Mouse (Mus musculus) thymus, postnatal 4 days (tissue): ENCODE results near the gene Clcn2.
A peak's percentile ranks its signal among the peaks of the same experiment; 100 is the strongest.

Experiments
- DNase-seq: peaks from one replicate; pipeline ENCODE4 v3.0.0; 2021

The Clcn2 gene

DNA sequence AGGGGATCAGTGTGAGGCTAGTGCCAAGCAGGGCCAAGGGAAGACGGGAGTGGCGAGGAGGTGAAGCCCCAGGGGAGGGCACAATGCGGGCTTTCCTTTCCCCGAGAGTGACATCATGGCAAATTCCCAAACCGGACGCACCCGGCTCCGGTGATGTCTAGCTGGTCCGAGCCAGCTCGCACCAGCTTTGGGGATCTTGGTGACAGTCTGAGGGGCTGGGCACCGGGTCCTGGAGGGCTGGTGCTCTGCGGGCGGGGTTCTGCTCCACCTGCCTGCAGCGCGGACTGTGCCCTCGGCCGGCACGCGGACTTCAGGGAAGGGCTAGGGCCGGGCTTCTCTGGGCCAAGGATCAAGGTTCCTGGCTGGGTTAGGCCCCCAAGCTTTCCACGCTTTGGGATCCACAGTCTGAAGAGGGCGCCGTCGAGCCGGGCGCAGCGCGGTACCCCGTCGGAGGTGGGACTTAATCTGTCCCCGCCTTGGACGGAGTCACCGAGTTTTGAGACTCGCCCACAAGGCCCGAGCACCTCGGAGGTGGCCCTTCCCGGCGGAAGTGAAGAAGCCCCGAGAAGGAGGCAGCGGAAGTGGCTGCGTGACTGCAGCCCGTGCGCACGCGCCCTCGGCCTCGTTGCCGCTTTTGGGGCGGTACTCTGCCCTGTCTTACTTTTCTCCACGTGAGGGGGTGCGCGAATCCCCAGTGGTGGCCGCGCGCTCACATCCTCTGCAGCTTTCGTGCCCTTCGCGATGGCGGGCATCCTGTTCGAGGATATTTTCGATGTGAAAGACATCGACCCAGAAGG lies at the start of gene Clcn2, which contains the start of gene Polr2h:
Gene Clcn2, minus strand, starts transcription at position 566 of the 797 bp plus-strand sequence.
Gene Polr2h, plus strand, starts transcription at position 485 of the 797 bp plus-strand sequence.
- DNase-seq = peak; percentile 98

- DNase-seq = peak; percentile 79
Observed at GRCm38 (mm10) chr16:20765244-20765643, 47.7 kb upstream of the Clcn2 start.

GRCm38 (mm10) chr16:20761681-20762080 lies 44.1 kb upstream of the Clcn2 start:
- DNase-seq = peak; percentile 50

DNA sequence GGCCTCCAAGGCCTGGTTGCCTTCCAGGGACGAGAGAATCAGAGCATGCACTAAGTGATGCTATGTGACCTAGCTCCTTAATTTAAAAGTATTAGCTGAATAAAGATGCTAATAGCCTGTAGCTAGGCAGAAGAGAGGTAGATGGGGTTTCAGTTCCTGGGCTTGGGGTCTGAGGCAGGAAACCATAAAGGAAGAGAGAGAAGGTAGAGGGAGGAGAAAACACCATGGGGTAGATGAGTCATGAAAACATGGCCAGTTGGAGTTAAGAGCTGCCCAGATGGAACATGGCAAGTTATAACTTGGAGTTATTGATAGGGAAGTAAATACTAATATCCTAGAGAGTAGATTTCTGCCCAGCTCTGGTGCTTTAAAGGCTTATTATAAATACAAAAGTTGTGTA lies 39.8 kb upstream of the Clcn2 start:
- DNase-seq = no peak

GRCm38 (mm10) chr16:20756052-20756451 lies 38.5 kb upstream of the Clcn2 start:
- DNase-seq = no peak

- DNase-seq = no peak
Observed at GRCm38 (mm10) chr16:20750518-20750917, 33.0 kb upstream of the Clcn2 start.

DNA sequence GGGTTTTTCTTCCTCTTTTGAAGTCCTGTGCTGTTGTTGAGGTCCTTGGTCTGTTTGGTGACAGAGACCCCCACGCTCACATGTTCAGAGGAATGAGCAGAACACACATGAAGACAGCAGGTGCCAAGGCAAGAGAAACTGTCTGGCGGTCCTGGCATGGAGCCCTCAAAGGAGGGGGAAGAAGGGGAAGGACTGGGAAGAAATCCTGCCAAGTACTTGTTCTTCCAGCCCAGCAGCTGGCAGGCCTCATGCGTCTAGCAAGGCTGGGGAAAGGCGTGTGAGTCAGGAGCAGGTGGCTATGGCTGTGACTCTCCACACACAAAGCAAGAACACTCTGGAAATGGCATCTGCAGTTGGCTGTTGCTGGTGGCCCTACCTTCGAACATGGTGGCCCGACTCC lies 29.1 kb upstream of the Clcn2 start:
- no peak for DNase-seq

GRCm38 (mm10) chr16:20739845-20740244 lies 22.3 kb upstream of the Clcn2 start:
- no peak for DNase-seq

- no peak for DNase-seq
Observed at GRCm38 (mm10) chr16:20736823-20737222, 19.3 kb upstream of the Clcn2 start.

GRCm38 (mm10) chr16:20736168-20736567 lies 18.6 kb upstream of the Clcn2 start:
- no peak for DNase-seq

- DNase-seq = no peak
Observed at GRCm38 (mm10) chr16:20735651-20736050, 18.1 kb upstream of the Clcn2 start.

DNA sequence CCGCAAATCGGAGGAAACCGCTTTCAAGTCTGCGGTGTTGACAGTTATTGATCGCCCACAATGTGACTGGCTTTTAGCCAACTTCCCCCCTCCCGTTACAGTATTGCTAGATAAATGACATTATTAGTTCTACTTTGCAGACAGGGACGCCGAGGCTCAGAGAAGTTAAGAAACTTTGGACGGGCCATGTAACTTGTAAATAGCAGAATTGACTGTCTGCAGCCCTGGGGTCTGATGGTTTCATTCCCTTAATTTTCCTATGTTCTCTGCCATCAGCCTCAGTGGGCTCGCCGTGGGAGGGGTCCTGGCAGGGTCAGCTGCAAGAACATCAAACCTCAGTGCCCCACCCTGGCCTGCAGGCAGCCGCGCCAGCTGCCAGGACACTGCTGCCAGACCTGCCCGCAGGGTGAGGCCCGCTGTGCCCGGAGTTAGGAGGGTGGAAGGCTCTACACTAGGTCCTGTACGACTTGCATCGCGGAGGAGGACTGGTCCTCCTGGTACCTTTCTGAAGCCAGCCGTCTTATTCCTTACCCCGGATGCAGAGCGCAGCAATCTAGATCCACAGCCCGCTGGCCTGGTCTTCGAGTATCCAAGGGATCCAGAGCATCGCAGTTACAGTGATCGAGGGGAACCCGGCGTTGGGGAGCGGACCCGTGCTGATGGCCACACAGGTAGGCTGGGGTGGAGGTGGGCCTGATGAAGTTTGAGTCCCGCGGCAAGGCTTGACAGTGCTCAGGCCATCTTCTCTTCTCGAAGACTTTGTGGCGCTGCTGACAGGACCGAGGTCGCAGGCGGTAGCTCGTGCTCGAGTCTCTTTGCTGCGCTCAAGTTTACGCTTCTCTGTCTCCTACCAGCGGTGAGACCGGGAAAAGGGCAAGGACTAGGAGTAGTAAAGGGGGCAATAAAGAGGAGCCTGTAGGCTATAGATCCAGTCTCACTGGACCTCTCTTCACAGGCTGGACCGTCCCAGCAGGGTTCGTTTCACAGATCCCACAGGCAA lies 16.5 kb upstream of the Clcn2 start, which contains the start of gene Thpo:
Gene Thpo, minus strand, starts transcription at position 781 of the 1,000 bp plus-strand sequence.
- DNase-seq = no peak

DNA sequence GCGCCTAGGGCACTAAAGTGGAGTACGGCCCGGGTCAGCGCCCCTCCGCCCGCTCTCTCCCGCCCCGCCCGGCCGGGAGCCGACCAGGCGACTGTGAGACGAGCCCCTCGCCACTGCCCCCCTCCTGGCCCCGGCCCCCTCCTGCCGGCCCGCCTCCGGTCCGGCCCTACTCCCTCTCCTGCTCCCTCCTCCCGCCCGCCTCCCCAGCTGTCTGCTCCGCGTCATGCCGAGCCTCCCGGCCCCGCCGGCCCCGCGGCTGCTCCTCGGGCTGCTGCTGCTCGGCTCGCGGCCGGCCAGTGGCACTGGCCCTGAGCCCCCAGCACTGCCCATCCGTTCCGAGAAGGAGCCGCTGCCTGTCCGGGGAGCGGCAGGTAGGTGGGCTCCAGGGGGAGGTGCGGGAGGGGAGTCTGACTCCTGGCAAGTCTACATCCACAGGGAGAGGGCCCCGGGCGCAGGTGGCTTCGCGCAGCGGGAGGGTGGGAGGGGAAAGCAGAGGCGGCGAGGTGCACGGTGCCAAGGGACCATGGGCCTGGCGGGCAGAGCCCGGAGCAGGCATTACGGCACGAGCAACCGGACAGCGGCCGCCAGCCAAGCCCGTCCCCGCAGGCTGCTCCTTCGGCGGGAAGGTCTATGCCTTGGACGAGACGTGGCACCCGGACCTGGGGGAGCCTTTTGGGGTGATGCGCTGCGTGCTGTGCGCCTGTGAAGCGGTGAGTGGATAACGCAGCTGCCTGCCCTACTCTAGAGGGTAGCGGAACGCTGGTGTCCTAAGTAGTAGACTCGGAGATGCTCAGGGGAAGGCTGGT lies 15.6 kb upstream of the Clcn2 start, which contains the start of gene Chrd:
Gene Chrd, plus strand, starts transcription at position 203 of the 806 bp plus-strand sequence.
- DNase-seq = no peak

DNA sequence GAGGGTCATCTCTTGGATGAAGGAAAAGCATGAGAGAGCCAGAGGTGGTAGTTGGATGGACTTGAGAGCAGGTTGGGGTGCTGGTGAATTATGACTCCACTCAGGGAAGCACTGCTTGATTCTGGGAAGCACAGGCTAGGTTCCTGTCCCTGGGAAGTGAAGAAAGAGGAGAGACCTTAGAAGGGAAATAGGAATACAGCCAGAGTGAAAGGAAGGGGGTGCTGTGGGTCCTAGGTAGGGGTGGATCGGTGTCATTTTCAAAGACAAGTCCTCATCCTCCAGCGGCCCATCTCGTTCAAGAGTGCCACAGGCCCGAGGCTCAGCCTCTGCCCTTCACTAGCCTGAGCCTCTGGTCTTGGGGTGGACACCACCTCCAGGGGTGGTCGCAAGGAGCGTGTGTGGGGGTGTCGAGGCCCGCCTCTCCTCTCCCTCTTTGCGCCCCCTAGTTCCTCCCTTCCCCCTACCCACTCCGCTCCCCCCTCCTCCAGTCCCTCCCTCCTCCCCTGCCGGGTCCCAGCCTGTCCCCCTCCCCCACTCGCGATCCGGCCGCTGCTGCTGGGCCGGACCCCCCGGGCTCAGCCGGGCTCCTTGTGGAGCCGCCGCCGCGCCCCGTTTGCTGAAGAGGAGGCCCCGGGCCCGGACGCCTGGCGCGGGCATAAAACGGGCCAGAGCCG lies 14.8 kb upstream of the Clcn2 start:
- DNase-seq = no peak

GRCm38 (mm10) chr16:20731688-20732087 lies 14.1 kb upstream of the Clcn2 start:
- no peak for DNase-seq

DNA sequence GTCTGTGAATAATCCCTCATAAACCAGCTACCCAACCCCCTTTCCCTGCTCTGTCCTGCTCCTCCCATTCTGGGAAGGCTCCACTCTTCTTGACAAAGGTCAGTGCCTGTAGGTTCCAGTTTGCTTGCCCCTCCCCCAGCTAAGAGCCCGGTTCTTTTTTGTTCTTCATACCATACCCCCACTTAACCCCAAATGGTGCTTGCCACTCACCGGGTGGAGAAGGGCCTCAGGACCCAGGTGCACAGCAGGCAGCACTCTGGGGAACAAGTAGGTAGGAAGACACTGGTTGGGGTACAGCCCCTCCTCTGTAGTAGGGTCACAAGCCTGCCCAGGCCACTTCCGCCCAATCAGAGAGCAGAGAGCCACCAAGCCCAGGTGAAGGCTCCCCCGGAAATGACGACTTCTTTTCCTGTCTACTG lies 12.8 kb upstream of the Clcn2 start:
- DNase-seq = no peak

DNA sequence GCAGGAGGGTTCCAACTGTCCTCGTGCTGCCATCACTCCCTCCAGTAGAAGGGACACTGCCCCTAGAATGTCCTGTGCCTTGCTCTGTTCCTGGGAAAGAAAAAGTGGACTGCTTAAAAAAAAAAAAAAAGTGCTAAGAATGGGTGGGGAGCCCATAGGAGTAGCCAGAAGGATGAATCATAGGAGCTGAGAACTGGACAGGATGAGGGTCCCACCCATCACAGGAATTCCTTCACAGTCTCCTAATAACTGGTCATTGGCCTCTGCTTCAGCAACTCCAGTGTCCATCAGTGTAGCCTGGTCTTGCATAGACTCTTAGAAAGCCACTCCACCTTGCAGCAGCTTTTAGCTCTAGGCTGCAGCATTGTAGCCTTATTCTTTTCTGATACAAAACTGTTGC lies 8.8 kb upstream of the Clcn2 start:
- DNase-seq = no peak

GRCm38 (mm10) chr16:20725750-20726149 lies 8.2 kb upstream of the Clcn2 start:
- DNase-seq = no peak

DNA sequence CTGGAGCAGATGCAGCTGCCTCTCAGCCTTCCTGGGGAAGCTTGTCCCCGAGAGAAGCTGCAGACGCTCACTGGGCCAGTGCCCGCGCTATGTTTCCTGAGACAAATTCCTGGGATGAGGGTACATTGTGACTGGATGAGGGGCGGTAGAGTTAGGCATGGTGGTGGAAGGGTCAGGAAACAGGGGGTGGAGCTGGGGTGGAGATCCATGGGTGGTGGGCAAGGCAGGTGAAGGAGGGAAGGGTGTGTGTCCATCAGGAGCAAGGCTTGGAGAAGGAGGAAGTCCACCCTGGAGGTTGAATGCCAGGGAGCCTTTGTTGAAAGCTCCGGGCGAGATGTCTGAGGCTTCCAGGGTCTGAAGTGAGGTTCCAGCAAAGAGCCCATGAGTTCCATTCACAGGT lies 7.8 kb upstream of the Clcn2 start:
- no peak for DNase-seq

GRCm38 (mm10) chr16:20724338-20724748 lies 6.8 kb upstream of the Clcn2 start:
- peak; percentile 63 for DNase-seq

DNA sequence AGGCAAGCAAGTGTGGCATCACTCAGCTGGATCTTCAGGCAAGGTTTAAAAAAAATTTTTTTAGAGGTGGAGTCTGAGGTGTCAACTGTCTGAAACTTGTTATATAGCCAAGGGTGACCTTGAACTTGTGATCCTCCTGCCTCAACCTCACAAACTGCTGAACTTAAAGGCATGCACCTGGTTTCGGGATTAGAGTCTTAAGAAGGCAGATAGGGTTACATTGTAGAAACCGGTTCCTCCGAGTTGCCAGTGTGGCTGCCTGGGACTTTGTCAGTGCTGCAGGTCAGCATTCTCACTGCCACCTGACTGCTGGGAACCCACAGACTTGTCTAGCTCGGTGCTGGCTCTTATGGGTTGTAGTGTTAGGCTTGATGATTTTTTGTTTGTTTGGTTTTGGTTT lies 5.7 kb upstream of the Clcn2 start:
- DNase-seq = no peak

GRCm38 (mm10) chr16:20722736-20723135 lies 5.2 kb upstream of the Clcn2 start:
- DNase-seq = no peak
